In genomic region chr11:46061776-46062445, GRCm38 (mm10) we compare ENCODE assay signal across 13 mouse cellular contexts. TPM values are rescaled to one million over a fixed set of nuclear protein-coding genes. Genes with fewer than 3 reads are reported as not detected.
DNase-seq lines count a peak whose midpoint lies in the region; ATAC-seq and TF ChIP-seq lines count a peak whose summit lies in the region.
"Had no signal": no experiment of that assay in that cellular context is flagged by ENCODE, and none has a peak within 500 bp of the region (broad histone marks: within the 10 kb centered on the region; RNA-seq: fewer than 3 reads in every experiment).

No protein-coding gene starts in this region.

- H3K4me3 ChIP-seq in heart, embryonic 13.5 days = no peak overlapping the region
- no peak overlapping the region for H3K4me3 ChIP-seq in lung, embryonic 15.5 days
- no peak overlapping the region for H3K4me3 ChIP-seq in lung, adult 2 months (replicated peaks; ENCODE audit: extremely low read depth, low read depth, low read length)
- no peak overlapping the region for H3K4me3 ChIP-seq in heart, embryonic 16.5 days (ENCODE audit: low read length)
- H3K4me3 ChIP-seq in stomach, embryonic 14.5 days (ENCODE audit: low read depth, low read length) = no peak overlapping the region
- H3K4me3 ChIP-seq: forebrain, embryonic 10.5 days had no signal

- peak overlapping the region; percentile 94 for H3K27ac ChIP-seq in heart, embryonic 13.5 days (replicated peaks)
- peak overlapping the region; percentile 74 for H3K27ac ChIP-seq in lung, embryonic 15.5 days
- H3K27ac ChIP-seq in heart, embryonic 16.5 days (ENCODE audit: low read length) = peak overlapping the region; percentile 65
- H3K27ac ChIP-seq in stomach, embryonic 14.5 days (ENCODE audit: low read length) = 0 out of 2 replicates have a peak overlapping the region, but pooled peaks have one; percentile 39
- H3K27ac ChIP-seq: forebrain, embryonic 10.5 days had no signal

- no peaks in the 10 kb centered on the region for H3K9me3 ChIP-seq in heart, embryonic 13.5 days
- H3K9me3 ChIP-seq in lung, embryonic 15.5 days = no peaks in the 10 kb centered on the region
- H3K9me3 ChIP-seq in heart, embryonic 16.5 days (replicated peaks; ENCODE audit: control insufficient read depth, low read length) = no peaks in the 10 kb centered on the region
- no peaks in the 10 kb centered on the region for H3K9me3 ChIP-seq in stomach, embryonic 14.5 days (ENCODE audit: control insufficient read depth, low read depth, low read length)
- H3K9me3 ChIP-seq: forebrain, embryonic 10.5 days had no signal

- 0 out of 2 replicates have a peak overlapping the region, but pooled peaks have one; percentile 42 for H3K4me2 ChIP-seq in heart, embryonic 13.5 days
- H3K4me2 ChIP-seq in lung, embryonic 15.5 days = no peak overlapping the region
- H3K4me2 ChIP-seq in heart, embryonic 16.5 days (ENCODE audit: low read depth, low read length) = no peak overlapping the region
- no peak overlapping the region for H3K4me2 ChIP-seq in stomach, embryonic 14.5 days (replicated peaks; ENCODE audit: low read depth, low read length)

- peaks cover 79% of the 10 kb centered on the region for H3K4me1 ChIP-seq in heart, embryonic 13.5 days
- peaks cover 70% of the 10 kb centered on the region for H3K4me1 ChIP-seq in lung, embryonic 15.5 days
- peaks cover 31% of the 10 kb centered on the region for H3K4me1 ChIP-seq in lung, adult 2 months (ENCODE audit: control insufficient read depth, insufficient read depth, low read length)
- peaks cover 59% of the 10 kb centered on the region for H3K4me1 ChIP-seq in heart, embryonic 16.5 days (ENCODE audit: control insufficient read depth, insufficient read depth, low read length)
- peaks cover 25% of the 10 kb centered on the region for H3K4me1 ChIP-seq in stomach, embryonic 14.5 days (ENCODE audit: control insufficient read depth, insufficient read depth, low read length)

- intact Hi-C loops in heart, postnatal 14 days (cut with DNase I) = no loop called here

- no peak for TF ChIP-seq CTCF in lung, adult 2 months (IDR thresholded peaks at IDR 0.05; ENCODE audit: insufficient read depth, low read length)

- WGBS in heart, embryonic 13.5 days = 53% methylated on average over 6 of the region's 6 CpGs
- 42% methylated on average over 6 of the region's 6 CpGs for WGBS in lung, embryonic 15.5 days
- WGBS in lung, adult 2 months = 39% methylated on average over 6 of the region's 6 CpGs
- WGBS in heart, embryonic 16.5 days = 59% methylated on average over 6 of the region's 6 CpGs
- WGBS in stomach, embryonic 14.5 days = 67% methylated on average over 6 of the region's 6 CpGs

- ATAC-seq in heart, embryonic 13.5 days (ENCODE audit: extremely low read depth, insufficient number of reproducible peaks, low FRiP score, low TSS enrichment) = no peak
- ATAC-seq in lung, embryonic 15.5 days (ENCODE audit: borderline replicate concordance, extremely low read depth, low FRiP score, low TSS enrichment) = no peak
- ATAC-seq in heart, embryonic 16.5 days (replicated peaks; ENCODE audit: extremely low read depth, insufficient read depth, low FRiP score) = no peak
- ATAC-seq in stomach, embryonic 14.5 days (ENCODE audit: insufficient number of reproducible peaks, insufficient read depth, low FRiP score, low read depth) = no peak
- ATAC-seq: inflammation-experienced regulatory T-cells, adult 6 months had no signal

- H3K36me3 ChIP-seq in heart, embryonic 13.5 days = peaks cover 60% of the 10 kb centered on the region
- H3K36me3 ChIP-seq in lung, embryonic 15.5 days = 0 out of 2 replicates have a peak, but pooled peaks cover 4% of the 10 kb centered on the region
- H3K36me3 ChIP-seq in heart, embryonic 16.5 days (ENCODE audit: control insufficient read depth, insufficient read depth) = peaks cover 5% of the 10 kb centered on the region; the same call in 1 of the 2 replicates
- peaks cover 19% of the 10 kb centered on the region; the same call in 1 of the 2 replicates for H3K36me3 ChIP-seq in stomach, embryonic 14.5 days (ENCODE audit: control insufficient read depth, insufficient read depth, low read length)
- H3K36me3 ChIP-seq: forebrain, embryonic 10.5 days had no signal

- TF ChIP-seq POLR2A in lung, adult 2 months (IDR thresholded peaks at IDR 0.05; ENCODE audit: borderline replicate concordance, extremely low read depth, low read depth, low read length) = no peak

- H3K27me3 ChIP-seq in heart, embryonic 13.5 days (replicated peaks) = no peaks in the 10 kb centered on the region
- H3K27me3 ChIP-seq in lung, embryonic 15.5 days = no peaks in the 10 kb centered on the region
- H3K27me3 ChIP-seq in heart, embryonic 16.5 days (ENCODE audit: control insufficient read depth, insufficient read depth, low read length) = no peaks in the 10 kb centered on the region
- H3K27me3 ChIP-seq in stomach, embryonic 14.5 days (ENCODE audit: control insufficient read depth, insufficient read depth, low read length) = no peaks in the 10 kb centered on the region

- no peak for DNase-seq in heart, postnatal 14 days
- no peak for DNase-seq in lung, adult 2 months
- DNase-seq in cerebellum, postnatal 14 days = no peak
- DNase-seq in cerebellum, adult 18-20 months = no peak
- DNase-seq: adrenal gland, postnatal 10 days; left cerebral cortex, postnatal 4 days; right cerebral cortex, postnatal 25 days had no signal

- H3K9ac ChIP-seq in heart, embryonic 13.5 days = peak overlapping the region; percentile 47
- no peak overlapping the region for H3K9ac ChIP-seq in lung, embryonic 15.5 days
- peak overlapping the region; percentile 30; the same call in 1 of the 2 replicates for H3K9ac ChIP-seq in heart, embryonic 16.5 days (ENCODE audit: low read length)
- no peak overlapping the region for H3K9ac ChIP-seq in stomach, embryonic 14.5 days (replicated peaks; ENCODE audit: low read depth, low read length)

RNA-seq across cellular contexts. Expression of gene Adam19, which starts 6.1 kb away (rescaled TPM):
- 24.2 and 24.7 TPM in 2 replicates for polyA plus RNA-seq in heart, embryonic 13.5 days (2015; fragmentation: Nextera tagmentation; extraction: Ambion mirVana)
- 10 to 100 TPM; 56.8 to 77.7 TPM for total RNA-seq in heart, postnatal 14 days (2021)
- polyA plus RNA-seq in lung, embryonic 15.5 days (2015; fragmentation: Nextera tagmentation; extraction: Ambion mirVana) = 22.5 and 23.4 TPM in 2 replicates
- polyA plus RNA-seq in lung, adult 2 months (2012; rRNA removed) = 24.3 and 29.4 TPM in 2 replicates
- polyA plus RNA-seq in heart, embryonic 16.5 days (2015; fragmentation: Nextera tagmentation; extraction: Ambion mirVana) = 21.3 and 24.4 TPM in 2 replicates
- polyA plus RNA-seq in stomach, embryonic 14.5 days (2014; fragmentation: Nextera tagmentation; extraction: Ambion mirVana) = 23.6 and 26.8 TPM in 2 replicates

RNA-seq across cellular contexts. Expression of gene Gm12166, which starts 9.8 kb away (rescaled TPM):
- polyA plus RNA-seq in heart, embryonic 13.5 days (2015; fragmentation: Nextera tagmentation; extraction: Ambion mirVana) = 4.8 and 5.3 TPM in 2 replicates
- total RNA-seq in heart, postnatal 14 days (2021) = 1 to 10 TPM; 2.3 to 3.1 TPM
- polyA plus RNA-seq in lung, embryonic 15.5 days (2015; fragmentation: Nextera tagmentation; extraction: Ambion mirVana) = 4.5 and 4.7 TPM in 2 replicates
- 16.8 and 19.8 TPM in 2 replicates for polyA plus RNA-seq in lung, adult 2 months (2012; rRNA removed)
- 3.0 and 10.7 TPM in 2 replicates for polyA plus RNA-seq in heart, embryonic 16.5 days (2015; fragmentation: Nextera tagmentation; extraction: Ambion mirVana)
- 3.5 and 5.6 TPM in 2 replicates for polyA plus RNA-seq in stomach, embryonic 14.5 days (2014; fragmentation: Nextera tagmentation; extraction: Ambion mirVana)

Comparison
In these comparisons a context has a peak if more than half of its experiments do, and no peak if none do; other contexts are left out.
1. H3K27ac ChIP-seq: peak in every context shown above with its lines; median percentile 94 in heart, embryonic 13.5 days; 74 in lung, embryonic 15.5 days; 65 in heart, embryonic 16.5 days; 39 in stomach, embryonic 14.5 days.
2. H3K9ac ChIP-seq: peak in heart, embryonic 13.5 days (single experiment) and heart, embryonic 16.5 days (single experiment); none in lung, embryonic 15.5 days (single experiment) and stomach, embryonic 14.5 days (single experiment).